Mouse (Mus musculus) left cerebral cortex, postnatal 10 days (tissue): Measurements from ENCODE around the gene Dguok. TPM values are rescaled to one million over a fixed set of nuclear protein-coding genes. Genes with fewer than 3 reads are reported as not detected.
A peak's percentile ranks its signal among the peaks of the same experiment; 100 is the strongest.

ENCODE experiments used
- DNase-seq, 2 experiments: peaks; one replicate each; pipeline ENCODE4 v3.0.0; 2021 to 2022; ENCODE audit warnings: low spot score in 2 of 2, mixed read lengths in 1 of 2; ENCODE audit errors: extremely low spot score in 1 of 2
- intact Hi-C: fragments of 180-260 bp; cut with DNase I; formaldehyde crosslinking; loops from one replicate; pipeline ENCODE4 v1.15.1; 2025
- total RNA-seq, 2 experiments: library from RNA; stranded (reverse); gene quantifications; 2 replicates each; pipeline ENCODE4 v1.2.3; 2021

Gene Dguok
- 10 to 100 TPM; 26.5 to 27.6 TPM for total RNA-seq

DNA sequence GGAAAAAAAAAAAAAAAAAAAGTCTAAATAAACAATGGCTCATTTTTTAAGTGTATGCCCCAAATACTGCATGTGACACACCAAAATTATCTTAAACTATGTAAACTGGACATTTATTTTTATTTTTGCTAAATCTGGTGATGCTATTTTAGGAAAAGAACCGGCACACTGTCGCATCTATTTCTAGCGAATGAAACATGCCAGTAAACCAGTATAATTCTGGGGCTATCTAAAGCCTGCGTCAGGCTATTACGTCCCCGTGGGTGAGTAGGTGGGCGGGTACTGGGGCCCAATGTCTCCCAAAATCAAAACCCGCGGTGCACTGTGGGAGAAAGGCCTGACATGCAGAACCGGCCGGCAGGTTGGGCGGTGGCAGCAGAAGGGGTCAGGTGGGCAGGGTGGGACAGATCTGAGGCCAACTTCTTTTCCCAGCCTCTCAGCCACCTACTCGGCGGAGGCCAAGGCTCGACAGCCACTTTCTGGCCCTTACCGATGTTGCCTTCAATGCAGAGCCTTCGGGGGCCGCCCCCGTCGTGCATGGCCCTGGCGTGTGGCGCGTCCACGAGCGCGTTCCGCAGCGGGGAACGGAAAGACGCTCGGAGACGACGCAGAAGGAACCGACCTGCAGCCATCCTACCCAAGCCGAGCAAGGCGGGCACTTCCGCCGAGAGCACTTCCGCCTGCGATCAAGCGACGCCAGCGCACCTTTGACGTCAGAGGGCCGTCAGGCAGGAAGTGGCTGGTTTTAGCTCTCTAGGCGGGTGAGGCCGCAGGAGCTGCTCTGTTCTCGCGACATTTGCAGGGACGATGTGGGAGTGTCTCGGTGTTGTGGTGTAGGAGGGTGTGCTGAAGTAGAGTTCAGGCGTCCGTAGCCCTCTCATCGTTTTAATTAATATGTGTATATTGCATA, at the start of gene Dguok:
Gene Dguok, minus strand, starts transcription at position 712 of the 910 bp plus-strand sequence.
- intact Hi-C loops = no loop called here
- DNase-seq = peak; percentile 98 to 99

DNA sequence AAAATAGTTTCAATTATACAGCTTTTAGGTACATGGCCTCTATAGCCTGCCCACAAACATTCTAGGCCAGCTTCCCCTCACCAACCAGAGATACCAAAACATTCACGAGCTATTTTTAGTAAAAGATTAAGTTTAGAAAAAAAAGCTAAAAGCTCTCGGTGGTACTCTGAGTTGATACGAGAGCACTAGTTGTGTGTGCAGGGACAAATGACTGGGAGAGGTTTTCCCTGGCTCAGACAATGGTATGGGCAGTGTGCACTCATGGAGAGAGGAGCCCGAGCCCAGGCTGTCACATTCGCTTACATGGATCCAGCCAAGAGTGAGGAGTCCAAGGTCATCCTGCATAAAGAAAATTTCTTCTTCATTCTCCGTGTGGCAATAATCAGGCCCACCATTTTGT, 49.2 kb upstream of the Dguok start:
- intact Hi-C loops = no loop called here
- DNase-seq = no peak

DNA sequence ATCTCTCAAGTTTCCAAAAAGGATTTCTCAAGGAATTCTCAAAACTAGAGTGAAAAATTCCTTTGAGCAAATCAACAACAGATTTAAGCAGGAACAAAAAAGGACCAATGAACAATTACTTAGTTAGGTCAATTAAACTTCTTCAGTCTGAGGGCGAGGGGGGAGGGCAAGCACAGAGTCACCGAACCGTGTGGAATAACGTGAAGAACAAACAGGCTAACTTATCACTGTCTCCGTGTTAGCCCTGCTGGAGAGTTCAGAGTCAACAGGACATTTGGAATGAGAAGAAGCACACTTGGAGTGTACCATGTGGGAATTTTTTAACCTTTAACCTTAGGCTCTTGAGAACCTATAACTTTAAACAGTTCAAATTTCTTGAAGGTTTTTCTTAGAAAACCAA, 41.6 kb upstream of the Dguok start:
- DNase-seq = no peak
- intact Hi-C loops = no loop called here

DNA sequence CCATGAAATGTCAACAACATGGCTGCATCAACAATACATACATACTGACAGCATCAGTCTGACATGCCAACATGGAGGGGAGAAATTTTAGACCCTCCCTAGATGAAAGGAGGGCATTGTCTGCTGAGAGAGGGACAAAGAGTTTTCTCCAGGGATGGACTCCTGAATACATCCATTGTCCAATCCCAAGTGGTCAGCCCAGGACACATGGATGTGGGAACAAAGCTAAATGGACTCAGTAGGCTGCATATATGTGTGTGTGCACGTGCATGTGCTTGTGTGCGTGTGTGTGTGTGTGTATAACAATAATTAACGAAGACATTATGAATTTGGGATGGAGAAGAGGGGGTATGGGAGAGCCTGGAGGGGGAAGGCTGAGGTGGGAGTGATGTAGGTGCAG, 39.0 kb upstream of the Dguok start:
- DNase-seq = no peak
- intact Hi-C loops = no loop called here

DNA sequence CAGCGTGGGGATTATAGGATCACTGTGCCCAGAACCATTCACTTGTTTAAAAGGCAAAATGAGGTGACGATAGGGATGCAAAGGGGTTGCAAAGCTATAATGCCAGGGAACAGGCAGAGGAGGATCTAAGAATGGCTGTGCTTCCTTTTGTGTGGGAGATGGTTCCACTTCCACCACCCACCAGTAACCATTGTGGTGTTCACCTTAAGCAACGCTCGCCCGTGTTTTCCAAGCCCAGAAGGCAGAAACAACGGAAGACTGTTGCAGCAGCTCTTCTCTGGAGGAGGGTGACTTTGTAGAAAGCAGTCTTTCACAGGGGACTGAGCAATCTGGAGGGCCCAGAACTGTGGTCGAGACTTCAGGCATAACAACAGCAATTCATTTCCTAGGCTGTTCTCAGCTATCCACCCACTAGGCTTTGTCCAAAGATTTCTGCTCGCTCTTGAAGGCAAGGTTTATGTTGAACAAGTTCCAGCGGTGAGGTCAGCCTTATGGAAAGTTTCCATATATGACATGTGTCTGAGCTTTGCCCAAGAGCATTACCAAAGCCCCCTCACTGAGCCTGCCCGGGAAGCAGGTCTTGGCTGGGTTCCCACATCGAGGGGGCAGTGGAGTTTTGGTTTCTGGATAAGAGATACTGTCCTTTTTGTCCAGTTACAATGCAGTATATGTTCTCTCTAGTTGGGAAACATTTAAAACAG, 35.1 kb upstream of the Dguok start:
- intact Hi-C loops = no loop called here
- peak in 1 of 2 experiments; percentile 34 for DNase-seq

DNA sequence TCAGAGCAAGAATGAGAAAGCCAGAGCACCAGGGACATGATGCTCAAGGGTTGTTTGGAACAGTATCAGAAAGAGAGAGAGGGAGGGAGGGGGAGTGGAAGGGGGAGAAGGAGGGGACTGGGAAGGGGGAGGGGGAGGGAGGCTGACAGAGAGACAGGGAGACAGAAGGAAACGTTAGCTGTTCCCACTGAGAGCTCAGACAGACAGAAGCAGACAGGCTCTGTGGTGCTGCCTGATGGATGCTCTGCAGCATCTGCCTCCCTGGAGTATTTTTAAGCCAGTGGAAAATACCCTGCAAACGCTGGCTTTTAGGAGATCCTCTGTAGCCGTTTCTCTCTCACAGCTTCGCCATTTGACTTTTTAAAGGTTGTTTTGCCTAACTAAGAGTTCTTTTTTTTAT, 33.2 kb upstream of the Dguok start:
- peak; percentile 27 to 44 for DNase-seq
- intact Hi-C loops = no loop called here

DNA sequence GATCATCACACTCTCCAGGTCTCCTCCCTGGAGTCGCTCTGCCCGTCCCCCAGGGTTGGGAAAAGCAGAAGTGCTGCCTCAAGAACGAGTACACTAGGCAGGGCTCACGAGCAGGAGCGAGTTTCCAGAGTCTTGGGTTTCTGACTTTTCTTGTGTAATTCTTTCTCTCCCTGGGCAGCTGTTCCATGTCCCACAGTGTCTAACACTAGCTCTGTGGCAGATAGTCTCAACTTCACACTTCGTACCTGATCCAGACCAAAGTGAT, 30.0 kb upstream of the Dguok start:
- DNase-seq = no peak
- intact Hi-C loops = no loop called here

DNA sequence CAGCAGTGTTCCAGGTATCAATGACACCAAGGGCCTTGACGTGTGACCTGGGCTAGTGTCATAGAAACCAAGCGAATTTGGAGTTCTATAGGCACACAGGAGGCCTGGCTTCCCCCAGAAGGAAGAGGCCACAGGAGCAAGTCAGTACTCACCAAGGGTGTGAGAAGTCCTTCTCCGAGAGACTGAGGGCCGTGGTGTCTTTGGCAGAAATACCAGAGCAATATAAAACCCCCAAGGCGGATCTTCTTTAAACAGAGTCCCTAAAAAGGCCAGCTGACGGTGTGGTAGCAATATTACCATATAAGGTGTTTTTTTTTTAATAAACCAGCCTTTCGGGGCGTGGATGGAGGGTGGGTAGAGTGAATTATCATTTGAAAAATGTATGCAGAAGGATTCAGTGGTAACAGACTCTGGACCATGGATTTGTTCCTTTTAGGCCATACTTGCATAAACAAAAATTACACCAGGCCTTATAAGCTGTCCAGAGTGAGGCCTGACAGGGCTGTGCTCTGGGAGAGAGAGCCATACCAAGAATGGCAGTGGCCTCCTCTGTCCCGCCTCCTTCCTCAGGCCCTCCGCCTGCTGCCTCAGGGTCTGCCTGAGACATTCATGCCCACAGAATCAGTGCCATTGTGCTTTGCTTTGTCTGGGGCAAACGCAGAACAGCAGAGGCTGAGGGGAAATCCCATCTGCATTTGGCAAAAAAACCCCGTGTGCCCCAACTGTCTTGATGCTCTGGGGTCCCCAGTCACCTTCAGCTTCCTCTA, 29.4 kb upstream of the Dguok start, which contains the start of gene Actg2:
Gene Actg2, minus strand, starts transcription at position 238 of the 767 bp plus-strand sequence.
- no peak for DNase-seq
- intact Hi-C loops = no loop called here

DNA sequence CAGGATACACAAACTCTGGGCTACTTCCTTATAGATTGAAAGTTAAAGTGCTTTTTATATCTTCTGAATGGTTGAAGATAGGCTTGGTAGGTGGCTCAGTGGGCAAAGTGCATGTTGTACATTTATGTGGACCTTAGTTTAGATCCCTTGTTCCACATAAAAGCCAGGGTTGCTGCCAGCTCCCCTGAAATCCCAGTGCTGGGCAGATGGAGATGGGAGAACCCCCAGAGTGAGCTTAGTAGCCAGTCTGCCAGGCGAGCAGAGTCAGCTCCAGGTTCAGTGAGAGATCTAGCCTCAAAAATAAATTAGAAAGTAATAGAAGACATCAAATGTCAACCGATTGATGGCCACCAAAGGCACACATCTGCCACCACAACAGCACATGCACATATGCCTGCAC, 25.8 kb upstream of the Dguok start:
- intact Hi-C loops = no loop called here
- DNase-seq = no peak

DNA sequence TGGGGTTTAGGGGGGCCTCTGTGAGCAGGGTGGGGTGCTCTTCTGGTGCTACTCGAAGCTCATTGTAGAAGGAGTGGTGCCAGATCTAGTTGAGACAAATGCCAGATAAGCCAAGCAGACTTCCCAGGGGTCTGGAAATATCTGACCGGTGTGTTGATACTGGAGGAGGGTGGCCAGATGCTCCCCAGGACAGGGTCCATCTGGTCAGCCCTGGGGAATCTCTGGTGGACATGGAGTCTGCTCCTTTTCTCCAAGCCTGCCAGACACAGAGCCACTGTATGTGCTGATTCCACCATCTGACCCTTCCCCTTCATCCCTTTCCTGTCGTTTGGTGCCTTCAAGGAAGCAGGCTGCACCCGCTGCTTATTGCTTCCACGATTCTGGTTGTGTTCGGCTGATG, 16.4 kb upstream of the Dguok start:
- intact Hi-C loops = no loop called here
- no peak for DNase-seq

DNA sequence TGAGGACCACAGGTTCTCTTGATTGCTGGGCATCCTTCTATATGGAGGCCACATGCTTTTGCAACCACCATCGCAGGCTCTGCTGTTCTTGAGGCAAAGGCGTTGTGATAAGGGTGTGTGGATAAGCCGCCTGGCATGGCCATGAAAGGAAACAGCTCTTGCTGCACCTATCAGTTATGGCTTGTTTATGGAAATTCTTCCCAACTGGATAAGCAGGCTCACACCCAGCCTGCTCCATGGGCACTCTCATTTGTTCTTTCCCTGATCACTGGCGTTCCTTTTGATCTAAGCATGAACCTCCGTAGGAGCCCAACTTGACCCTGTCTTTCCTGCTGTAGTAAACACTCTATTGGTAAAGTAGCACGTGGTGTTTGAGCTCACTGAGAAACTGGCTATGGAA, 15.0 kb upstream of the Dguok start:
- no peak for DNase-seq
- intact Hi-C loops = no loop called here

DNA sequence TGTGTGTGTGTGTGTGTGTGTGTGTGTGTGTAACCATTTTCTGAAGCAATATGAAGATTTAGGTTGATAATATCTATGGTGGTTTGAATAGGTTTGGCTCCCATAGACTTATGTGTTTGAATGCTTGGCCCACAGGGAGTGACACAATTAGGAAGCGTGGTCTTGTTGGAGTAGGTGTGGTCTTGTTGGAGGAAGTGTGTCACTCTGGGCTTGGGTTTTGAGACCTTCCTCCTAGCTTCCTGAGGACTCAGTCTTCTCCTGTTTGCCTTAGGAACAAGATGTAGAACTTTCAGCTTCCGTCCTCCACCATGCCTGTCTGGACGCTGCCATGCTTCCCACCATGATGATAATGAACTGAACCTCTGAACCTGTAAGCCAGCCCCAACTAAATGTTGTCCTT, 11.9 kb upstream of the Dguok start:
- no peak for DNase-seq
- intact Hi-C loops = loop anchor here (10.0 kb wide), 1 partner anchor 284 kb away; no protein-coding TSS in a partner anchor

DNA sequence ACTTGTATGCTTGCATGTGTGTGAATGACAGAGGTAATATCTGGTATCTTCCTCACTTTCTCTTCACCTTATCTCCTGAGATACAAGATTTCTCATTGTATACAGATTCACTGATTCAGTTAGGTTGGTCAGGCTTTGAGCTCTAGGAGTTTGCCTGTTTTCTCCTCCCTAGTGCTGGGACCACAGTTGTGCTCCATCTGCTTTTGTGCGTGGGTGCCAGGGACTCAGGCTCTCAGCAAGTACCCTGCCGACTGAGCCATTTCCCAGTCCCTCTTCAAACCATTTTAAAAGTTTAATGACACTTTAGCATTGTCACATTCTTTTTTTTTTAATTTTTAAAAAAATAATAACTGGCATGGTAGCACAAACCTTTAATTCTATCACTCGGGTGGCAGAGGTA, 8.4 kb upstream of the Dguok start:
- intact Hi-C loops = loop anchor here (10.0 kb wide), 1 partner anchor 280 kb away; no protein-coding TSS in a partner anchor
- DNase-seq = no peak

DNA sequence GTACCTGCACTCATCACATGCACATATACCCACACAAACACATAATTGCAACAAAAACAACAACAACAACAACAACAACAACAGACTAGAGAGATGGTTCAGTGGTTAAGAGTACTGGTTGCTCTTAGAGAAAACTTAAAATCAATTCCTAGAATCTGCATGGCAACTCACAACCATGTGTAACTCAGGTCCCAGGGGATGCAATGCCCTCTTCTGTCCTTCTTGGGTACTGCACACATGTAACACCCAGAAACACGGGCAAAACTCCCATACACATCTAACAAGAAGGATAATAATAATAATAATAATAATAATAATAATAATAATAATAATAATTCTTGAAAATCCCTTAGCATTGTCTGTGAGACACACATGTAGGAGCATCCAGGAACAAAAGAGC, 5.7 kb upstream of the Dguok start:
- peak; percentile 56 to 60 for DNase-seq
- intact Hi-C loops = loop anchor here (5.0 to 10.0 kb wide), 2 partner anchors 155 to 278 kb away; no protein-coding TSS in a partner anchor

DNA sequence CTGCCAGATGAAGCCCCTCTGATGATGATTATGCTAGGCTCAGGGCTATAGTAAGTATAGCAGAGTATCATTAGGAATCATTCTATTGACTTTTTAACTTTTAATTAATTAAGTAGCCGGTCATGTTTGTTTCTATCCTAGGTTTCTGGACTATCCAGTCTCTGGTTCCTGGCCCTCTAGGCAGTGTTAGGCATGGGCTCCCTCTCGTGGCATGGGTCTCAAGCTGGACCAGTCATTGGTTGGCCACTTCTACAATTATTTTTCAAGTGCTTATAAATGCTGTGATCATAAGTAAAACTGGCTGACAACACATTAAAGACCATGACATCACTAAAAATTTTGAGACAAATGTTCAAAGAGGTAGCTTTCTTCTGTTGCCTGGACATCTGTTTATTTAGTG, 3.4 kb upstream of the Dguok start:
- no peak for DNase-seq
- intact Hi-C loops = loop anchor here (5.0 to 10.0 kb wide), 2 partner anchors 153 to 275 kb away; no protein-coding TSS in a partner anchor

DNA sequence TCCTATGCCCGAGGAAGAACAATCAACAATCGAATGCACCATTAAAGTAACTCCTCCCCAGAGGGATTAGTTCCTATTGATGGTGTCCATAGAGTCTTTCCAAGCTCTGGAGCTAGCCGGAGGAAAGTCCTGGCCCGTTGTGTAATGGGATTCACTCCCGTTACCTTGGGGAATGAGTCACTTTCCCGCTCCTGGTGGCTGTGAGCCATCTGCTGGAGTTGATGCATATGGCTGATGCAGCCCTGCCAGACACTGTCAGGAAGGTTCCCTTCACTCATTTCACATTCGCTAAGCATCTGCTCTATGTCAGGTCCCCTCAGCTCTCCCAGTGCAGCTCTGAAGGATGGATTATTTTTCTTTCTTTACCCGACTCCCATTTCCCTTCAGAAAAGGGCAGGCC, 2.7 kb upstream of the Dguok start:
- DNase-seq = peak in 1 of 2 experiments; percentile 46
- intact Hi-C loops = no loop called here

DNA sequence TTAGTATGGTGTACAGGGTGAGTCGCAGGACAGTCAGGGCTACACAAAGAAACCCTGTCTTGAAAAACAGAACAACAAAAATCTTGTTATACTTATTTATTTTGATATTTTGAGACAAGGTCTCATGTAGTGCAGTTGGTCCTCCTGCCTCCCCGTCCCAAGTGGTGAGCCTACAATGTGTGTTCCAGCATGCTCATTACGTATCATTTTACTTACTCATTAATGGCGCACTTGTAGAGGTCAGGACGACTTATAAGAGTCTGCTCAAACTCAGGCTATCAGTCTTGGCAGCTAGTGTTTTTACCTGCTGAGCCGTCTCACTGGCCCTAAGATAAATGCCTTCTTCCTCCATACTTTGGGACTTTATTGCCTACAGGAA, 388 bp upstream of the Dguok start:
- no peak for DNase-seq
- intact Hi-C loops = no loop called here

DNA sequence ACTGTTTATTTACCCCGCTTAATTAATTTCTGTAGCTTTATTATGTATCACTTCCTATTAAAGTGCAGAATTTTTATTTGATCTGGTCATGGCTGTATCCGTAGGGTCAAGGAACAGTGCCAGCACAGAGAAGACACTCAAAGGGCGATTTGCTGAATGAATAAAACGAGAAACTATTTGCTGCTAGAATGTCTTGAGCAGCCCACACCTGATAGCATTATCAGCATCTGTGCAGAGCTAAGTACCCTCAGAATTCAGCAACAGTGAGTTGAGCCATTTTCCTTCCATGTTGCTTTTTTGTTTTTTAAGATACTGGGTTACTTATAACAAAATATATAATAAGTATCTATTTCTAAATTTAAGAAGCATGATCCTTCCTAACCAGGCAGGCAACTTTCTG, 1.2 kb downstream of the Dguok start:
- DNase-seq = no peak
- intact Hi-C loops = no loop called here

DNA sequence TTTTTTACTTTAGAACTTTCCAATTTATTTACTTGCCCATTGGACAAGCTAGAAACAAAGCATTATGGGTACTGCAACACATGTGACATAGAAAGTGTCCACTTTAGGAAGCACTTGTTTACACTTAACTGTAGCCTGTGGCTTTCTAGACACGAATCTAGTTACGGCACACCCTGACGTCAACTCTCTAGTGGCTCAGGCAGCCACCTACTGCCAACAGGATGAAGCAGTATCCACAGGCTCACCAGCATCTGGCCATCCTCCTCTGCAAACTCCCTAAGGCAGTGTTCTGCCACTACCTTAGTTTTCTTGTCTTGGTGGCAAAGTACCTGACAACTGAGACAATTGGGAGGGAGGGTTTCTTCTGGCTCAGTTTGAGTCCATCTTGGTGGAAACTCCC, 3.4 kb downstream of the Dguok start:
- intact Hi-C loops = loop anchor here (5.0 kb wide), 1 partner anchor 61 kb away; no protein-coding TSS in a partner anchor
- DNase-seq = no peak
